Mouse (Mus musculus): ENCODE data around the gene Appl1. TPM values are rescaled to one million over a fixed set of nuclear protein-coding genes. Genes with fewer than 3 reads are reported as not detected.

The Appl1 gene
- polyA plus RNA-seq, 1 experiment from 2014 or later: 27.8 TPM

DNA sequence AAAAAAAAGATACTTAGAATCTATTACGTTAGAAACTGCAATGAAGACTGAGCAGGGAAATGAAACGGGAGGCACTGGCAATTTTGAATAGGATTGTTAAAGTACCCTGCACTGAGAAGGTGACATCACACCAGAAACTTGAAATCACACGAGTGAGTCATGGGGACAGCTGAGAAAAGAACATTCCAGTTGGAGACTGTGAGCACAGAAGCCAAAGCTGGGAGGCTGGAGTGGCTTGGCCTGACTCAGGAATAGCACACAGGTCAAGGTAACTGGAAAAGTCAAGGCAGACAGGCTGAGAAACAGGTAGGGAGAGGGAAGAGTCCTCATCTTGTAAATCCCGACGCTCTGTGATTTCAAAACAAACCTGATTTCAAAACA is 11.1 kb upstream of the Appl1 start:
- Histone ChIP-seq H3K9me3 (ENCODE audit: low read length) (peaks cover 5% of the 10 kb centered on the region; the same call in 1 of the 2 replicates), H3K27ac (ENCODE audit: low read length) (no peak overlapping the region), H3K36me3 (ENCODE audit: insufficient read depth, low read length) (no peaks in the 10 kb centered on the region), H3K4me3 (ENCODE audit: low read depth, low read length) (no peak overlapping the region), H3K9ac (replicated peaks; ENCODE audit: low read depth) (no peak overlapping the region), H3K27me3 (replicated peaks; ENCODE audit: insufficient read depth, low read length) (no peaks in the 10 kb centered on the region), H3K4me1 (ENCODE audit: insufficient read depth, low read depth, low read length) (no peaks in the 10 kb centered on the region), H3K4me2 (replicated peaks; ENCODE audit: low read depth, low read length) (no peak overlapping the region)
- ATAC-seq (no peak), DNase-seq (ENCODE audit: low spot score) (no peak)
- WGBS: 64% methylated on average over 5 of the region's 5 CpGs
- no peak for TF ChIP-seq CTCF (IDR thresholded peaks at IDR 0.05)

DNA sequence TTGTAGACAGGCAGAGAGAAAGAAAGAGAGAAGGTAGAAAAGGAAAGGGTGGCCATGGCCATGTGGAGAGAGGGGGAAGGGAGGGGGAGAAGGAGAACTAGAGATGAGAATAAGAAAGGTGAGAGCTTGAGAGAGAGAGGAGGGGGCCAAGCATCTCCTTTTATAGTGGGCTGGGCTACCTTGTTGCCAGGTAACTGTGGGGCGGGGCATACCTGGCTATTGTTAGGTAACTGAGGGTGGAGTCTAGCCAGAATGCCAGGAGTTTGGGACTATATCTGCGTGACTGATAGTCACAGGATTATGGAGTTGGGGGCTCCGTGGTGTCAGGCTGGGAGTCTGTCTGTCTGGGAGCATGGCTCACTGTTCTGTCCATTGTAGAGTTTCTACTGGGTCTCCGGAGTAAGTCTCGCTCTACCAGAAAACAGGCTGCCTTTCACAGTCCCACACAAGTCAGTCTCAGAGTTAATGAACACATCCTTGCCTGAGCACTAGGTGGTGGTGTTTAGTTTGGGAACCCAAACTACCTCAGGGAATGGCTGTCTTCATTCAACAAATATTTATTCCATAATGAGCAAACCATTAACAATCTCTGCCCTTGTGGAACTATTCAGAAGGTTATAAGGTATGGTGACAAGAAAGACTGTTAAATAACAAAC is 10.6 kb upstream of the Appl1 start:
- H3K27me3 ChIP-seq (replicated peaks; ENCODE audit: insufficient read depth, low read length): no peaks in the 10 kb centered on the region
- no peak for ATAC-seq
- no peaks in the 10 kb centered on the region for H3K36me3 ChIP-seq (ENCODE audit: insufficient read depth, low read length)
- TF ChIP-seq CTCF (IDR thresholded peaks at IDR 0.05): peak; percentile 34
- no peak for TF ChIP-seq EP300 (IDR thresholded peaks at IDR 0.05)
- WGBS: 69% methylated on average over 5 of the region's 5 CpGs
- no peak overlapping the region for H3K9ac ChIP-seq (replicated peaks; ENCODE audit: low read depth)
- H3K4me2 ChIP-seq (replicated peaks; ENCODE audit: low read depth, low read length): no peak overlapping the region
- DNase-seq (ENCODE audit: low spot score): no peak
- H3K27ac ChIP-seq (ENCODE audit: low read length): no peak overlapping the region
- H3K9me3 ChIP-seq (ENCODE audit: low read length): peaks cover 5% of the 10 kb centered on the region; the same call in 1 of the 2 replicates
- H3K4me1 ChIP-seq (ENCODE audit: insufficient read depth, low read depth, low read length): no peaks in the 10 kb centered on the region
- H3K4me3 ChIP-seq (ENCODE audit: low read depth, low read length): no peak overlapping the region

DNA sequence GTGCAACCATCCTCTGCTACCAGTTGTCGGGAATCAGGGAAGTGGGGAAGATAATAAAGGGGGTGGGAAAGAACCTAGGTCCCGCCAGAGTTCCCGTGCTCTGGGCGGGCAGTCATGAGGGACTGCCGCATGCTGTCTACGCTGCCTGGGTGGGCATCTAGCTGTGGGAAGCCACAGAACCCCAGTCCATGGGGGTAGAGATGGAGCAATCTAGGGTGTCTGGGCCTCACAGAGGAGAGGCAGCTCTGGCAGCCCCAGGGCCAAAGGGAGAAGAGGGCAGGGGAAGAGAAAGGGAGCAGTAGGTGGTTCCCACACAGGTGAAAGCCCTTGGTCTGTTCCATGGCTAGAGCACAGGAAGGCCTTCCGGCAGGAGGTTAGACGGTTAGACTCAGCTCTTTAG is 10.0 kb upstream of the Appl1 start:
- Histone ChIP-seq H3K4me2 (replicated peaks; ENCODE audit: low read depth, low read length) (no peak overlapping the region), H3K9ac (replicated peaks; ENCODE audit: low read depth) (no peak overlapping the region), H3K27ac (ENCODE audit: low read length) (no peak overlapping the region), H3K4me3 (ENCODE audit: low read depth, low read length) (no peak overlapping the region), H3K36me3 (ENCODE audit: insufficient read depth, low read length) (no peaks in the 10 kb centered on the region), H3K27me3 (replicated peaks; ENCODE audit: insufficient read depth, low read length) (no peaks in the 10 kb centered on the region), H3K4me1 (ENCODE audit: insufficient read depth, low read depth, low read length) (no peaks in the 10 kb centered on the region), H3K9me3 (ENCODE audit: low read length) (peaks cover 5% of the 10 kb centered on the region; the same call in 1 of the 2 replicates)
- no peak for DNase-seq (ENCODE audit: low spot score)
- ATAC-seq: no peak
- TF ChIP-seq EP300 (IDR thresholded peaks at IDR 0.05) (no peak), CTCF (IDR thresholded peaks at IDR 0.05) (no peak)
- 96% methylated on average over 8 of the region's 8 CpGs for WGBS

DNA sequence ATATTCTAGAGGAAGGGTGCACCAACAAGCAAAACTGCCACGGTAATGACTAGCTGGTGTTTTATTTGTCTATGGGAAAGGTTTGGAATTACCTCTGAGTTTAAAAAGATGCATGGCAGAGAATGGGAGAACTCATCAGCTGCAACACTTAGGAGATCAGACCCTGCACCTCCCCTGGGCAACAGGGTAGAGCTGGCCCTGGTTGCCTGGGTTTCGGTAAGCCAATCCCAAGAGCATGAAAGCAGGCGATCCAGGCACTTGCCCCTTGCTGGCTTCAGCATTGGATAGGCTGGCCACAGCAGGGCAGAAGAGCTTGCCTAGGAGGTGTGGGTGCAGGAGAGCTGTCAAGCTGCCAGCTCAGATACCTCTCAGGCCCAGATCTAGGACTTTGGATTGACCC is 8.8 kb upstream of the Appl1 start:
- ATAC-seq (no peak), DNase-seq (ENCODE audit: low spot score) (no peak)
- H3K9me3 ChIP-seq (ENCODE audit: low read length): peaks cover 5% of the 10 kb centered on the region; the same call in 1 of the 2 replicates
- no peak for TF ChIP-seq EP300 (IDR thresholded peaks at IDR 0.05)
- no peak for TF ChIP-seq CTCF (IDR thresholded peaks at IDR 0.05)
- H3K4me2 ChIP-seq (replicated peaks; ENCODE audit: low read depth, low read length): no peak overlapping the region
- H3K27me3 ChIP-seq (replicated peaks; ENCODE audit: insufficient read depth, low read length): no peaks in the 10 kb centered on the region
- no peak overlapping the region for H3K4me3 ChIP-seq (ENCODE audit: low read depth, low read length)
- no peak overlapping the region for H3K27ac ChIP-seq (ENCODE audit: low read length)
- no peaks in the 10 kb centered on the region for H3K4me1 ChIP-seq (ENCODE audit: insufficient read depth, low read depth, low read length)
- no peaks in the 10 kb centered on the region for H3K36me3 ChIP-seq (ENCODE audit: insufficient read depth, low read length)
- 93% methylated on average over 3 of the region's 3 CpGs for WGBS
- no peak overlapping the region for H3K9ac ChIP-seq (replicated peaks; ENCODE audit: low read depth)

DNA sequence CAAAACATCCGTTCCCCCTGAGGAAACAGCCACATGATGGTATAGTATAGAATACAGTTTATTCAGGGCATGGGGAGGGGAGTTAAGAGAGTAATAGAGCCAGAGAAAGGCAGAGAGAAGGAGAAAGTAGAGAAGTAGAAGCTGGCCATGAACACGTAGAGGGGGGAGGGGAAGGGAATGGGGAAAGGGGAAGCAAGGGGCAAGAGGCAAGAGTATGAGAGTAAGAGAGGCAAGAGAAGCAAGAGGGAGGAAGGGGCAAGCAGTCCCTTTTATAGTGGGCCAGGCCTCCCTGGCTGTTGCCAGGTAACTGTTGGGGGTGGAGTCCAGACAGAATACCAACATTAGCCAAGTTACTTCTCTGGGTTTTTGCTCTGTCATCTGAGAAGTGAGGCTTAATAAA is 6.5 kb upstream of the Appl1 start:
- Histone ChIP-seq H3K4me2 (replicated peaks; ENCODE audit: low read depth, low read length) (no peak overlapping the region), H3K36me3 (ENCODE audit: insufficient read depth, low read length) (no peaks in the 10 kb centered on the region), H3K4me1 (ENCODE audit: insufficient read depth, low read depth, low read length) (no peaks in the 10 kb centered on the region), H3K4me3 (ENCODE audit: low read depth, low read length) (no peak overlapping the region), H3K27ac (ENCODE audit: low read length) (no peak overlapping the region), H3K27me3 (replicated peaks; ENCODE audit: insufficient read depth, low read length) (no peaks in the 10 kb centered on the region), H3K9me3 (ENCODE audit: low read length) (peaks cover 5% of the 10 kb centered on the region; the same call in 1 of the 2 replicates), H3K9ac (replicated peaks; ENCODE audit: low read depth) (no peak overlapping the region)
- 42% methylated on average over 2 of the region's 2 CpGs for WGBS
- TF ChIP-seq EP300 (IDR thresholded peaks at IDR 0.05): no peak
- no peak for TF ChIP-seq CTCF (IDR thresholded peaks at IDR 0.05)
- no peak for DNase-seq (ENCODE audit: low spot score)
- ATAC-seq: no peak

DNA sequence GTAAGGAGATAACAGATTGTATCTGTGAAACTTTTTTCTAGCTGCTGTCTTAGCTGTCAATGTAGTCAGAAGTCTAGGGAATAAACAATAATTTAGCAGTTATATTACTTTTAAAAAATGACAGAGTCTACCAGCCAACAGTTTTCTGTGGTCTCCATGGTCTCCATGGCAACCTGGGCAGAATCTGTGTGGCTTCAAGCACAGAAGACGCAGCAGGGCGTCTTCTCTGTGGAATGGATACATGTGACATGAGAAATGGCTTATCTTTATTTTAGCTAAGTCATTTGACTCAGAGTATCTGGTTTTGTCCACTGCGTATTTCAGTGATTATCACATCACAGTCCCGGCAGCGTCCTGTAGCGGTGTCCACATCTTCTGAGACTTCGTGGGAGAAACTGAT is 5.2 kb upstream of the Appl1 start:
- H3K4me2 ChIP-seq (replicated peaks; ENCODE audit: low read depth, low read length): no peak overlapping the region
- no peaks in the 10 kb centered on the region for H3K27me3 ChIP-seq (replicated peaks; ENCODE audit: insufficient read depth, low read length)
- no peaks in the 10 kb centered on the region for H3K4me1 ChIP-seq (ENCODE audit: insufficient read depth, low read depth, low read length)
- TF ChIP-seq EP300 (IDR thresholded peaks at IDR 0.05): no peak
- no peak for TF ChIP-seq CTCF (IDR thresholded peaks at IDR 0.05)
- DNase-seq (ENCODE audit: low spot score) (no peak), ATAC-seq (no peak)
- H3K36me3 ChIP-seq (ENCODE audit: insufficient read depth, low read length): no peaks in the 10 kb centered on the region
- H3K27ac ChIP-seq (ENCODE audit: low read length): no peak overlapping the region
- H3K9ac ChIP-seq (replicated peaks; ENCODE audit: low read depth): no peak overlapping the region
- no peak overlapping the region for H3K4me3 ChIP-seq (ENCODE audit: low read depth, low read length)
- WGBS: 69% methylated on average over 7 of the region's 7 CpGs
- H3K9me3 ChIP-seq (ENCODE audit: low read length): peaks cover 5% of the 10 kb centered on the region; the same call in 1 of the 2 replicates

DNA sequence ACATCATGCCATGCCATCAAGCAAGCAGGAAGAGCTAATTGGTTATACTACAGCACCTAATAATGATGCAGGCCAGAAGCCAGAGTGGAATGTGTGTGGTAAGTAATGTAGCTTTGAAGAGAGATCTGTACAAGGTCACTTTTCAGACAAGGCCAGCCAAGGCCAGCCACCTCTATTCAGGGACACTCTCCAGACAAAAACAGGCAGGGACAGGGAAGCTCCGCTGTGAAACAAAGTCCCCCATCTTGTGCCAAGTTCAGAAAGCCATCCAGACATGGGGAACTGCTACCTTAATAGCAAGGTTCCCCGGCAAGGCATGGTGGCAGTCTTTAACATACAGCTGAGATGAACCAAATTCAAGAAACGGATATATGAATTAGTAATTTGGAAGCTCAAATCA is 4.5 kb upstream of the Appl1 start:
- 80% methylated on average over 3 of the region's 3 CpGs for WGBS
- Histone ChIP-seq H3K36me3 (ENCODE audit: insufficient read depth, low read length) (no peaks in the 10 kb centered on the region), H3K4me2 (replicated peaks; ENCODE audit: low read depth, low read length) (no peak overlapping the region), H3K27ac (ENCODE audit: low read length) (no peak overlapping the region), H3K9me3 (ENCODE audit: low read length) (no peaks in the 10 kb centered on the region), H3K4me1 (ENCODE audit: insufficient read depth, low read depth, low read length) (no peaks in the 10 kb centered on the region), H3K27me3 (replicated peaks; ENCODE audit: insufficient read depth, low read length) (no peaks in the 10 kb centered on the region), H3K4me3 (ENCODE audit: low read depth, low read length) (no peak overlapping the region), H3K9ac (replicated peaks; ENCODE audit: low read depth) (no peak overlapping the region)
- DNase-seq (ENCODE audit: low spot score) (no peak), ATAC-seq (no peak)
- TF ChIP-seq EP300 (IDR thresholded peaks at IDR 0.05) (no peak), CTCF (IDR thresholded peaks at IDR 0.05) (no peak)
